Mouse (Mus musculus) megakaryocyte progenitor cell, adult 5-6 weeks (primary cell): ENCODE results near the gene Klf13. TPM values are rescaled to one million over a fixed set of nuclear protein-coding genes. Genes with fewer than 3 reads are reported as not detected.

ENCODE experiments used
- ATAC-seq: replicated peaks from 2 replicates; pipeline ENCODE4 v1.8.0; 2016; ENCODE audit warnings: mild to moderate bottlenecking, moderate TSS enrichment, inconsistent platforms; ENCODE audit not compliant: poor library complexity
- total RNA-seq, 2 experiments: library from RNA; stranded (forward) in 1 of 2; stranded (reverse) in 1 of 2; fragments of 157-497, 149-512 nt in 1 of 2; fragments of 200-1000 nt in 1 of 2; gene quantifications; 2 replicates each; pipeline versions ENCODE4 v1.2.3 to v1.2.4; 2015 to 2017

Gene Klf13
- total RNA-seq, 2 experiments from 2014 or later: 24.3 to 37.6 TPM

DNA sequence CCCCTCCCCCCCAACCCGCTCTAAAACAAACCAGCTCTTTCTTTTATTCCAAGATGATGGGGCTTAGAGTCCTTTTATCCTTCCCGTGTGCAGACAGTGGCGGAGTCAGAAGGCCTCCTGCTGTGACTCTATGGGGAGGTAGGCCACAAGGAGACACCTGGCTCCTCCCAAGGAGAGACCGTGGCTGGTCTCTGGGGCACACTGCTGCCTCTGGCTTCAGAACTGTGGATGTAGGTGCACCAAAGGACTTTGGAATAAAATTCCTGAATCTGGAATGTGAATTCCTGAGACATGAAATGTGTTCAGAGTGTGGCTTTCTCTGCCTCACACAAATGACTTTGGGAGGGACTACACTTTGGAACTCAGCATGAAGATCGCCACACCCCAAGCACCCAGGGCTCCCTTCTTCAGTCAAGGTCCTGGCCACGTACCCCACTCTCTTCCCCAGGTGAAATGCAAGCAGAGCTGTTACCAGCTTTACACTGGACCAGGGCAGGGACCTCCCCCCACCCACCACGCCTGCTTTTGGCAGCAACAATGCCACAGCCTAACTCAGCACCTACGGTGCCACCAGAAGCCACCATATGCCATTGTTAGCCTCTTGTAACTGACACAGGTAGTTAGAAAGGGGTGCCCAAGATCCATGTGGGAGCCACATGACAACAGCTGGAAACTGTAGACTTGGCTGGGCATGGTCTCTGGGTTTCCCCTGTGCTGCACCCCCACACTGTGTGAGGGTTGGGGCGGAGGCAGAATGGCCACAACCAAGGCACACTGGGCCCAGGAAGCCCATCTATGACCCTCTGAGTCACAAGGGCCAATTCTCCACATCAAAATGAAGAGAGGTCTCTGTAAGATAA is 49.4 kb downstream of the Klf13 start:
- ATAC-seq: no peak

DNA sequence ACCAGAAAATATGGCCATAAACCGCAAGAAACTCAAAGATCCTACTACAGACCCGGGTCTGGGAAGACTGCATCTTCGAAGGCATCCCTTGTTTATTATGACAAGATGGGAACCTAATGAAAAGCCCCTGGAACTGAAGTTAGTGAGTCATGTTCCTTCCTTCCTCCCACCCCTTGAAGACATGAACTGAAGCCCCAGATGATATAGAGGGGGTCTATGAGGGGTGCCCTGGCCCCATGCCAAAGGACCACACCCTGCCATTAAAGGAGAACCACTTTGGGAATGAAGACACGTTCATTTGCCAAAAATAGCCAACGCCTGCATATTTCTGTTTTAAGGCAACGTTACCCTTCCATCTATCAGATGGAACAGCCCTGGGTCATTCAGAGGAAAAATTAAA is 50.0 kb downstream of the Klf13 start:
- ATAC-seq: no peak

DNA sequence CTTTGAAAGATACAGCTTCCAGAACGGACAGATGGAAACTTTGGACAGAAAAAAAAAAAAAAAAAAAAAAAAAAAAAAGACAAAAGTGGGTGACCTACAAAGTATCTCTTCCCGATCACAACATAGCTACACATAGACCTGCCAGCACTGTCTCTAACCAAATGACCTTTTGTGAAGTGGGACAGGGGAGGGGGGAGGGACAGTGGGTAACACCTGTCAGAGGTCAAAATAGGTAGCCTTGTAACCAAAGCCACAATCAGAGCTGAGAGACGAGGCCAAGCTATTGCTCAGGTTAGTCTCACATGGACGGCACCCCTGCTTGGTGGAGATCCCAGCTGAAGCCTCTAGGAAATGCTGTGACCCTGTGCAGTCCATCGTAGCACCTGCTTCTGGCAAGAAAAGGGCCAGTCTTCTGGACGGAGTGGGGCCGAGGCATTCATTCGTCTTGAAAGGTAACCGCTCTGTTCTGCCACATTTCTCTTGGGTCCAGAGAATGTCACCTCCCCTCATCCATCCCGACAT is 51.1 kb downstream of the Klf13 start:
- no peak for ATAC-seq

DNA sequence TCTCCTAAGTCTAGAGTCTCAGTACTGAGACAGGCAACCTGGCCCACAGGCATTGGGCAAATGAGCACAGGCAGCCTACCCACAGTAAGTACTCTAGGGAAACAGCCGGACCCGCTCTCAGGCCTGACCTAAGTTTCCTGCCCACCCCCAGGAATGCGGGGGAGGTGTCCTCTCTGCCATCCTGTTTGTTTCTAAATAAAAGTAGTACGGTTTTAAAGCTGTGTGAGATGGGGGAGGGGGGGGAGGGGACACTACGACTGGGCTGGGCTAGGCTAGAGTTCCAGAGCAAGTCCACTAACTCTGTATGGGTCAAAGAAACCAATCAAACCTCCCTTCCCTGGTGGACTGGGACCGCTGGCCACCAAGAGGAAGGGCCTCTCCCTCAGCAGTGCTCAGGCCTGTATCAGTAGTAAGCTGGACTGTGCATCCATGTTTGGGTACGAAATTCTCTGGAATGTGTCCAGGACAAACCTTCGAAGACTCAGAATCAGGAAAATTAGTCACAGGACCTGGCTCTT is 51.6 kb downstream of the Klf13 start:
- no peak for ATAC-seq

DNA sequence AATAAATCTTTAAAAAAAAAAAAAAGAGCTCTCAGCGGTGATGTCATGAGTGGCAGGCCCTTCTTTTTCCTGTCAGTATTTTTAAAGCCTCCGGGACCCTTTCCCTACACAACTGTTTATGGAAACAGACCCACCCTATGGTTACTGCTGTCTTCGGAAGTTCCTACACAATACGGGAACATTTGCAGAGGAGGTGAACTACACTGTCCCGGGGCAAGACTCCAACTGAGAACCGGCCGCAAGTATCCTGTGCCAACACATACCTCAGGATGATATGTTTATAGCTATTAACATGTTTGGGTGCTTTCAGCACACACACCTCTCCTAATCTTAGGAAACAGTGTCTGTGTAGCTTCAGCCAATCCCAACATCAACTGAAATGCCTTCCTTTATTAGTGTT is 53.7 kb downstream of the Klf13 start:
- ATAC-seq: no peak

DNA sequence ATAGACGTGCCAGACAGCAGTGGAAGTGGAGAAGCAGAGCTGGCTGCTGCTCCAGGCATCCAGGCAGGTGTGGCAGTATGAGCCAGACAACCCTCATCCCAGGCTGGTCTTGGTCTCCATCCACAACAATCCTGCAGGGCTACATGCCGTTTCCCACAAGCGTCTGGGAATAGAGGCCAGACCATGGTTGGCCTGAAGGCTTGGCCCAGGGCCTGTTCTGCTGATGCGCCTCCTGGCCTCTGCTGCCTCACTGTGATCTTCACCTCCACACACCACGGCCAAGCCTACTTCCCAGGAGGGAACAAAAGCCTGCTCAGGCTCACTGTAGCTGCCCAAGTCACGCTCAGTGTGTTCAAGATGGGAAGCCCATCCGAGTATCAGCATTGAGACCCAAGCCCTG is 56.0 kb downstream of the Klf13 start:
- ATAC-seq: no peak

DNA sequence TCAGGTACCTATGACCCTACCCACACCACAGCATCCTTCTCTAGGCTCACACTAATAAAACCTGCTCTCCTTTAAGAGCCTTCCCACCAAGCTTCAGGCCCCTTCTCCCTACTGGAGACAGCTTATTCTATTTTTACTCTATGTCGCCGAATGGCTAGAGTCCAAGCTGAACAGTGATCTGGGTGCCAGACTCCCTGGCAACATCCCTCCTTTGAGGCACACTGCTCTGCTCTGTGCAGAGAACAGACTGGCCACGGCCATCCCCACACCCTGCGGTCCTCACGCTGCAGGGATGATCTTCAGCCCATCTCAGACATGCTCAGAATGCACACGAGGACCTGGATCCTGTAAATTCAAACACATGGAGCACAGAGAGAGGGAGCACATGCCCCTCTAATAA is 59.1 kb downstream of the Klf13 start:
- no peak for ATAC-seq

DNA sequence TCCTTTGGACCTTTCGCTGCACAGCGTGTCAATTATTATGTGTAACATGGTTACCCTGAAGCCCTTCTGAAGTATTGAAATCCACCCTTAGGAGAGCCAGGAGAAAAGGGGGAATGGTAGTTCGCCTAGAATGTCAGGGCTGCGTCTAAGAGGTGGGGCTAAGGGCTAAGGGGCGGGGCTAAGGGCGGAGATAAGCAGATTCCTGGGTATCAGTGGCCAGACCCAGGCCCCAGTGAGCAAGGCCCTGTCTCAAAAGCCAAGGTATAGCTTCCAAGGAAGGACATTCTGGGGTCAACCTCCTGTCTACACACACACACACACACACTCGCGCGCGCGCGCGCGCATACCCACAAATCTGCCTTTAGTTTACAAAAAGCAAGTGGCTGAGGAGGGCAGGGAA is 61.1 kb downstream of the Klf13 start:
- ATAC-seq: no peak

DNA sequence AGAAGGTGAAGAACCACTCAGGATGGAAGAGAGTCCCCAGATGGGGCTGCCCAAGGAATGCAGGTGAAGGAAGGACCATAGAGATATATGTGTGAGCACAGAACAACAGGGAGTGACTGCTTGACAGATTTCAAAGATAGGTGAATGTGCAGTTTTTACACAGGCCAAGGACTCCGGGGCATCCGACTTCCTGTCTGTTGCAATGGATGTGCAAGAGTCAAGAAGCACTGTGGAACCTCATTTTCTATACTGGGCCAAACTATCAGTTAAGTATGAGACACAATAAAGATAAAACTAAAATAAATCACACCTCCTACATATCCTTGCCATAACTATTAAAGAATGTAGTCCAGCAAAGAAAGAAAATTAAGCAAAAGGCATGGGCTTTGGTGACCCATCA is 62.1 kb downstream of the Klf13 start:
- ATAC-seq: peak; percentile 79

DNA sequence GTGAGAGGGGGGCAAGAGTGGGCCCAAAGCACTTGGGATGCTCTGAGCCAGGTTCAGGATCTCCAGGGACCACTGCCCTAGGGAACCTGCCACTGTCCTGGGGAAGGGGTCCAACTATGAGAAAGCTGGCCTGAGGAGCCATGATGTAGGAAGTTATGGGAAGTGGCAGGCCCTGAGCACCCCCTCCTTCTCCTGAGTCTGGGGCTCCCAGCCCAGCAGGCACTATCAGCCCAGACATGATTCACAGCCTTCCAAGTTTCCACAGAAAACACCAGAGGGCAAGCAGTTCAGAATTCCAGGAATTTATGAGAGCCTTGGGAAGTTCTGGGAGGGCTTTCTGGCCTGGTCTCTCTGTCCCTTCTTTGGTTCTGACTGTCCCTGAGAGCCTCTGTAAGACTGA is 63.0 kb downstream of the Klf13 start:
- no peak for ATAC-seq

DNA sequence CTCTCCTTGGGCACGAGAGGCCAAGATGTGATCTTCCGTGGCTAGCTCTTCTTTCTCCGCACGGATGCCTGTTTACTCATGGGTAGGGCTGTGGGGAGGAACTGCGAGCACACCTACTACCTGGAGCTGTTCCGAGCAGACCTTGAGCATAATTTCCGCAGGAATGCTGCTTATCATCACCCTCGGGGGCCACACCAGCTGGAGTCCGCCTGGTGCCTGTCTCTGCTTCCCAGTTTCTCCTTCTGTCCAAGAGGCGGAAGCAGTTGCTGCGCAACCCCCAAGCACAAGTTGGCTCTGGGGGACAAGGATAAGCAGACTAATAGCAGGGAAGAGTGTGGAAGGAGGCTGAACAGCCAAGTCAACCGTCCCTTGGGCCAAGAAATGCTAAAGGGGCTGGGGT is 64.8 kb downstream of the Klf13 start:
- ATAC-seq: no peak

DNA sequence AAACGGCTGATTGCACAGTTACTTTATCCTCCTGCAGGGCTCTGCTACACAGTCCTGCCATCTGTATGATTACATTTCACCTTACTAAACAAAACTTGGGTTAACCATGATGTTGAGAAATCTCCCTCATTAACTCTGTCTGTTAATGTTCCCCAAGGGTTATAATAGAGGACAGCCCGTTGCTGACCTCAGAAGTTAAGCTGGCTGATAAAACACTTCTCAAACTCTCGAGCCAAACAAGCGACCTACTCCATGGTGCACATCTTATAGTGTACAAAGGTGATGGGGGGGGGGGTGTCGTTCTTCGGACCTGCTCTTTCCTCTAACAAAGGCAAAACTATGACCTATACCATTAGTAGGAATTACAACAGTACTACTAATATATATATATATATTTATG is 67.0 kb downstream of the Klf13 start:
- peak; percentile 23 for ATAC-seq

DNA sequence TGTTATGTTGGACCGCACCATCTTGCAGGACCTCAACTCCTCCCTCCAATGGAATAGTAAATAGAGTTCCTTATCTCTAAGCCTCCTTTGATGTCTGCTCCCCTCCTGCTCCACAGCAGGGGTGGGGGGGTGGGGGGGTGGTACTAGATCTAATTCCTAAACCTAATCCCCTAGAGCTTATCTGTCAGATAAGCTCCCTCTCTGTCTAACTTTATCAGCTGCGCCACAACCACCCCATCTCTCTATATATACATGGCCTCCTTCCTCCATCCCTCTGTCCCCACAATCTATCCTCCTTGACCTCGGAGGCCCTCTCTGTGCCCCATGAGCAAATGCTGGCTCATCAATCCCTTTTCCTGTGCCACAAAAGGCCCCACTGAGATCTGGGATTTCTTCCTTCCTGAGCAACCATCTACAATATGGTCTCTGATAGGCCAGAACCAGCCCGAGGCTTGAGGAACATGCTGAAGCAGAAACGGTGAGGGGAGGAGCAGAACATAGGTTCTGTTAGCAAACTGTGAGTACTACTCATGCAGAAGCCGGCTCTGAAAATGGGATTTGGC is 70.3 kb downstream of the Klf13 start:
- no peak for ATAC-seq

DNA sequence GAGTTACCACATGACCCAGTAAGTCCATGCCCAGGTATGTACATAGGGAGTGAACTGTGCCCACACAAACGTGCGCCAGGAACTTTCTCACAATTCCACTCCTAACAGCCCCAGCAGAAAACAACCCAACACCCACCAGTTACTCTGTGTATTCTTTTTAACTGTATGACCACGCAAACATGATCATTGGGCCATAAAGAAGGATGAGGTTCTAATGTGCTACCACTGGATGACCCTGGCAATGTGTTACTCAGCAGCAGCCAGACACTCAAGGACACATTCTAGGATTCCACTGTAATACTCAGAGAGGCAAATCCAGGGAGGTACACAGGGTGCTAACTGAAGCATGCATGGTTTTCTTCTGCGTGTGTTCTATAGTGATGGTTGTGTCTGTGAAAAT is 72.8 kb downstream of the Klf13 start:
- ATAC-seq: no peak

DNA sequence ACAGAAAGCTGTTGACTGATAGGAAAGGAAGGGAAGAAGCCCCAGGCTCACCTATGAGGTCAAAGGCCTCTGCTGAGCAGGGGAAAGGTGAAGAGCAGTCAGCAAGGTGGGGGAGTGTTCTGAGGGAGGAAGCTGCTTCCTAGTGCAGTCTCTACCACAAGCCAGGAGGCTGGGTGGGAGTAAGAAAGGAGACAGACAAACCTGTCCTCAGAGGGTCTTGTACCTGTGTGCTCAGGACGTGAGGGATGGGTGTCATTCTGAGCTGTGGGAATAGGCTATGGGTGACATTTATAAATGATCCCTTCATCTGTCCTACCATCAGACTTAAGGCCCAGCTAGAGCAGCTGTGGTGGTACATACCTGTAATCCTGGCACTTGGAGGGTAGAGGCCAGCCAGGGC is 75.7 kb downstream of the Klf13 start:
- no peak for ATAC-seq

DNA sequence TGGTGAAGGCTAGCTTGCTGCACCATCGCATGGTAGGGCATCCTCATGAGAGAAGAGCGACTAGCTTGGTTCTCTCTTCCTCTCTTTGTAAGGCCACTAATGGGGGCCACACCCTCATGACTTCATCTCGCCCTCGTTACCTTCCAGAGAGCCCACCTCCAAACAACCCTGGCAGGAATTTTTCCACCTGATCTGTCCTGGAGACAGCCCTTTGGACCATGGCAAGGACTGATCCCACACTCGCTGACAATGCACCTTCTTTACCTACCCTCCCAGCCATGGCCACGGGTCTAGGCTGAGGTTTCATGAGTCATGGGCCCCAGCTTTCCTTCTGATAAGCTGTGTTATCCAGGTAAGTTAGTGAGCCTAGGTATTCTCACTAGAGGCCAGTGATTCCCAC is 77.6 kb downstream of the Klf13 start:
- no peak for ATAC-seq

DNA sequence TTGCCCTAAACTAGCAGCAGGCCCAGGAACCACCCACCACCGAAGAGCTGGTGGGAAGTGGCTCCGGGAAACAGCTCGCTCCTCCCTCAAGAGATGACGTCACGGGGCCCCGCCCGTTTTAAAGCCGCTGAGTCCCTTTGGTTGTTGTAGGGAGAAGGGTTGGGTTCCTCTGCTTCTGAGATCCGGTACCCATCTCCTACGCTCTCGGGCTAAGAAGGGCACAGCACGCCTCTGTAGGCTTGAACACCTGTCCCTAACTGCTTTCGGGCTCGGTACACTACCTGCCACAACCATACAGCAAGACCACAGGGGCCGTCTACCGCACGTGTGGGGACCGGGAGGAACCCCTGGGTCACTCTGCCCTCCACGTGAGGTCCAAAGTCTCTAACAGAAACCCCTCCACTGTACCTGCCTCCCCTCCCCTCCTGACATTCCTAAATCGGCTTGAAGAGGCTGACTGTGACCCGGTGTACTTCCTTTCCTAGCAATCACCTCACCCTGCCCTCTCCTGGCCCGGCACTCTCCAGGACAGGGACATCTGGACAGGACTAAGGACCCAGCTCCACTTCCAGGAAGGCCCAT is 80.1 kb downstream of the Klf13 start:
- ATAC-seq: peak; percentile 91

DNA sequence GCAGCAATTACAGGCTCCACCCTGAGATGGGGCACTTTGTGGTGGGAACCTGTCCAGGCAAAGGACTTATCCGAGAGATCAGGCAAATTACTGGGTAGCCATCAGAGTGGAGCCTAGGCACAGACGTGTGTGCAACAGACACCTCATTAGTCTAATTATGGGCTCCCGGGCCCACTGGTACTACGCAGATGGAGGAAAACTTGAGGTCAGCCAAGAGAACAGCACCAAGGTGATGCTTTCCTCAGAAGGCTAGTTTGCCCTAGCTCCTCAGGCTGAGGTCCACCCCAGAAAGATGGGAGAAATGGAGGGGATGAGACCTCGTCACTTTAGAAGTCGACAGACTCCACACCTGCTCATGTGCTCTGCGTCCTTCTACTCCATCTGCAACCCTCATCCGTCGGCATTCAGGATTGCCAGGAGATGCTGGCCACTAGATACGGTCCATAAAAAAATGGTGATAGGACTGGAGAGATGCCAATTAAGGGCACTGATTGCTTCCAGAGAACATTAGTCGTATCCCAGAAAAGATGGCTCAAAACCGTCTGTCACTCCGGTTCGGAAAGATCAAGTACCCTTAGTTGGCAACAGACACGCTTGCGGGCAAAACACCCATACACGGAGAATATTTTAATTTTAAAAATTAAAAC is 80.8 kb downstream of the Klf13 start:
- ATAC-seq: no peak

DNA sequence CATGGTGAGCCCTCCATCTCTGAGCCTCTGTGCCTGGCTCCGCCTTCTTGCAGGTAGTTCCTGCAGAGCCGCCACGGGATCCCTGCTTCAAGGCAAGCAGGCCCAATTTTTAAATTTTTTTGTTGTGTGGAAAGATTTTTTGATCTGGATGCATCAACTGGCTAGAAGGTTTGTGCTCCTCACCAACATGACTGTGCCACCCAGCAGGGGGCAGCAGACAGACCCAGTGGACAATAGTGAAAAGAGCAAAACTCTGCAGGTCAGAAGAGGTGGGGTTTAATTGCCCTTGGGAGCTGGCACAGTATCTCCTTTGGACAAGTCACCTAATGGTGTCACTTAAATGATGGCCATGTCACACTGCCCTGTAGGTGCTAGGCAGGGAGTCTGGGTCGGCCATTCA is 83.4 kb downstream of the Klf13 start:
- ATAC-seq: peak; percentile 73

DNA sequence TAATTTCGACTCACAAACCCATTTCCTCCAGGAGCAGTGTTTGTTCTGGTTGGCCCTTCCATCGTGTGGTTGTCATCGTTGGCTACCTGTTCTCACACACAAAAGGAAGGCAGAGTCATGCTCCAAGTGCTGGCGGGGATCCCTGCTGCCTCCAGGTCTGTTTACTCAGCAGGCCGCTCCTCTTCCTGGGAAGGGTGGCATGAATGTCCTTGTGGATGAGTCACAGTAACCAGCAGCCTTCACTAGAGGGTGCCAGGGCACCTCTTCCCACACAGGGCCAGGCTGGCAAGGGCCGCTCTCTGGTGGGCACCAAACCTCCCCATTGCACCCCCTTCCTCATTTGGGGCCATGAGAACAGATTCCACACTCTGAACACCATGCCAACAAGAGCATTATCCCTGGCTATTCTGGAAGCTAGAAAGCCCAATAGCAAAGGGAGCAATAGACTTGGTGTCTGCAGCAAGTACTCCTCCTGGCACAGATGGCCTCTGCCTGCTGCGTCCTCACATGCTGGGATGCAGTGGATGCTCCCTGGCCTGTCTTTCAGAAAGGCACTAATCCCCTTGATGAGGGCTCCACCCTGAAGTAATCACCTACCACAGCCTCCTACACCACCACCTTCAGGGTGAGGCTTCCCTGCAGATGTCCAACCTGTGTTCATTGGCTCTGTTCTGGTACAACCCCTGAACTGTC is 86.7 kb downstream of the Klf13 start:
- 0 out of 2 replicates have a peak, but pooled peaks have one; percentile 47 for ATAC-seq
